Mouse (Mus musculus) layer of hippocampus, adult 2 months (tissue): ENCODE measurements around the gene Tmem79. TPM values are rescaled to one million over a fixed set of nuclear protein-coding genes. Genes with fewer than 3 reads are reported as not detected.
"Not testable (repeated sequence)": the region's sequence is repeated elsewhere in the genome, so short reads cannot be mapped to it uniquely, and the experiment has no call there.

Source experiments
- DNase-seq, 2 experiments: peaks; one replicate each; pipeline ENCODE4 v3.0.0; 2022; ENCODE audit warnings: low spot score in 2 of 2
- H3K27ac ChIP-seq: fragments of 200-600 bp; 2 replicates; pipeline ENCODE4 v1.8.1; 2022
- H3K4me3 ChIP-seq: fragments of 200-600 bp; 2 replicates; pipeline ENCODE4 v1.8.1; 2022; ENCODE audit warnings: mild to moderate bottlenecking
- CTCF ChIP-seq: fragments of 200-600 bp; conservative IDR thresholded peaks from 2 replicates; pipeline ENCODE4 v1.8.1; 2022; ENCODE audit warnings: antibody characterized with exemption, mild to moderate bottlenecking, moderate library complexity
- long read RNA-seq, 2 experiments: library from polyadenylated mRNA; stranded (forward); transcript quantifications; one replicate each; pipeline ENCODE4 v2.0.0; 2021; ENCODE audit warnings: borderline mapping rate in 2 of 2
- total RNA-seq, 2 experiments: library from RNA; stranded (reverse); gene quantifications; 2 replicates each; pipeline ENCODE4 v1.2.3; 2021

Gene Tmem79
- total RNA-seq = 1 to 10 TPM in 1 of 2 experiments, under 1 TPM in 1; 0.64 to 1.1 TPM
- long read RNA-seq, experiment 1, partial matches to known transcripts = 0 of 2 reads
- long read RNA-seq, experiment 1, other reads (novel, unspliced or antisense) = 2 of 2 reads
- long read RNA-seq, experiment 2, partial matches to known transcripts = 0 of 3 reads
- long read RNA-seq, experiment 2, other reads (novel, unspliced or antisense) = 3 of 3 reads

GRCm38 (mm10) chr3:88336058-88337013, at the start of gene Tmem79, which contains the start of gene Smg5:
Tmem79 (minus strand) TSS chr3:88336148.
Smg5 (plus strand) TSS chr3:88336260.
- peak within 1 kb of the TSS; percentile 85 for H3K4me3 ChIP-seq
- DNase-seq = peak; percentile 95 to 96
- no peak for TF ChIP-seq CTCF
- peak within 1 kb of the TSS; percentile 99 for H3K27ac ChIP-seq

- TF ChIP-seq CTCF = no peak
- no peak within 1 kb of the TSS for H3K27ac ChIP-seq
- DNase-seq = no peak
- no peak within 1 kb of the TSS for H3K4me3 ChIP-seq
These were observed 48.4 kb upstream of the Tmem79 start, which contains the start of gene Bglap for GRCm38 (mm10) chr3:88384364-88384763. Bglap (minus strand) TSS chr3:88384464.

GRCm38 (mm10) chr3:88382383-88382782, 46.4 kb upstream of the Tmem79 start:
- DNase-seq, H3K27ac ChIP-seq: not testable (repeated sequence)

GRCm38 (mm10) chr3:88381389-88382315, 45.7 kb upstream of the Tmem79 start:
- H3K4me3 ChIP-seq, H3K27ac ChIP-seq, DNase-seq: not testable (repeated sequence)

More at GRCm38 (mm10) chr3:88382383-88382782, 46.4 kb upstream of the Tmem79 start:
- H3K4me3 ChIP-seq = not testable (repeated sequence)

GRCm38 (mm10) chr3:88378599-88378998, 42.7 kb upstream of the Tmem79 start, which contains the start of gene Bglap2:
Bglap2 (minus strand) TSS chr3:88378699.
- not testable (repeated sequence) for H3K27ac ChIP-seq, H3K4me3 ChIP-seq, DNase-seq

- peak overlapping the region; percentile 53; the same call in 1 of the 2 replicates for H3K27ac ChIP-seq
- H3K4me3 ChIP-seq = peak overlapping the region; percentile 18; the same call in 1 of the 2 replicates
- DNase-seq = not testable (repeated sequence)
These were observed 40.7 kb upstream of the Tmem79 start for GRCm38 (mm10) chr3:88376644-88377043.

- H3K4me3 ChIP-seq = peak overlapping the region; percentile 18; the same call in 1 of the 2 replicates
These were observed 40.0 kb upstream of the Tmem79 start for GRCm38 (mm10) chr3:88375750-88376626.

GRCm38 (mm10) chr3:88372643-88373042, 36.7 kb upstream of the Tmem79 start, which contains the start of gene Bglap3:
Bglap3 (minus strand) TSS chr3:88372743.
- H3K4me3 ChIP-seq, DNase-seq, H3K27ac ChIP-seq: not testable (repeated sequence)

More at GRCm38 (mm10) chr3:88375750-88376626, 40.0 kb upstream of the Tmem79 start:
- peak overlapping the region; percentile 53; the same call in 1 of the 2 replicates for H3K27ac ChIP-seq
- not testable (repeated sequence) for DNase-seq

GRCm38 (mm10) chr3:88368511-88368910, 32.6 kb upstream of the Tmem79 start:
- not testable (repeated sequence) for DNase-seq, H3K4me3 ChIP-seq, H3K27ac ChIP-seq

- not testable (repeated sequence) for DNase-seq, H3K4me3 ChIP-seq, H3K27ac ChIP-seq
These were observed 31.6 kb upstream of the Tmem79 start for GRCm38 (mm10) chr3:88367517-88367916.

- peak overlapping the region; percentile 38; the same call in 1 of the 2 replicates for H3K4me3 ChIP-seq
- peak; percentile 47 to 51 for DNase-seq
- H3K27ac ChIP-seq = peak overlapping the region; percentile 70; the same call in 1 of the 2 replicates
These were observed 31.0 kb upstream of the Tmem79 start for GRCm38 (mm10) chr3:88366830-88367428.
